Mouse (Mus musculus) G1E (cell line): Measurements from ENCODE around the gene Ankrd39. TPM values are rescaled to one million over a fixed set of nuclear protein-coding genes. Genes with fewer than 3 reads are reported as not detected.

Experiments
- ATAC-seq: 2 replicates; pipeline ENCODE4 v1.8.0; 2016; ENCODE audit warnings: mild to moderate bottlenecking; ENCODE audit not compliant: insufficient number of reproducible peaks, poor library complexity, low FRiP score, severe bottlenecking; ENCODE audit errors: extremely low read depth
- DNase-seq: peaks from one replicate; pipeline ENCODE4 v3.0.0; 2012; ENCODE audit warnings: low spot score
- H3K27me3 ChIP-seq: 2 replicates; pipeline ENCODE4 v1.6.1; 2012; ENCODE audit warnings: mild to moderate bottlenecking, low read length, inconsistent platforms; ENCODE audit not compliant: insufficient read depth
- H3K36me3 ChIP-seq: replicated peaks from 2 replicates; pipeline ENCODE3; 2012; ENCODE audit warnings: mild to moderate bottlenecking, inconsistent platforms
- H3K4me1 ChIP-seq: 2 replicates; pipeline ENCODE4 v1.6.1; 2012; ENCODE audit warnings: low read depth, low read length, inconsistent platforms, mixed read lengths; ENCODE audit not compliant: insufficient read depth
- H3K4me3 ChIP-seq: 2 replicates; pipeline ENCODE4 v1.5.1; 2012; ENCODE audit warnings: low read depth, mild to moderate bottlenecking, inconsistent platforms, low read length, moderate library complexity, mixed read lengths
- H3K9me3 ChIP-seq: replicated peaks from 2 replicates; pipeline ENCODE4 v1.6.1; 2012; ENCODE audit warnings: inconsistent platforms
- CTCF ChIP-seq: IDR thresholded peaks from 2 replicates; pipeline ENCODE4 v1.5.1; 2012; ENCODE audit warnings: low read depth, low read length, inconsistent platforms, mixed read lengths
- GATA1 ChIP-seq: IDR thresholded peaks from 2 replicates; pipeline ENCODE4 v1.6.1; 2012; ENCODE audit warnings: borderline replicate concordance, low read length, inconsistent platforms, mixed read lengths
- GATA2 ChIP-seq: IDR thresholded peaks from 2 replicates; pipeline ENCODE4 v1.6.1; 2012; ENCODE audit warnings: low read depth, low read length, inconsistent platforms, borderline replicate concordance
- POLR2AphosphoS5 ChIP-seq: IDR thresholded peaks from 2 replicates; pipeline ENCODE4 v1.6.1; 2012; ENCODE audit warnings: low read depth, low read length, inconsistent platforms; ENCODE audit not compliant: insufficient replicate concordance
- TAL1 ChIP-seq: conservative IDR thresholded peaks from 2 replicates; pipeline ENCODE4 v1.6.1; 2012; ENCODE audit warnings: low read depth, low read length, inconsistent platforms, mixed read lengths
- polyA plus RNA-seq: library from polyadenylated mRNA; stranded (reverse); fragments of >175 nt; gene quantifications from 2 replicates; pipeline ENCODE4 v1.2.3, GENCODE M21; 2012
- total RNA-seq, 2 experiments: library from RNA; stranded (forward) in 1 of 2; stranded (reverse) in 1 of 2; fragments of 200-1000 nt in 1 of 2; fragments of >200 nt in 1 of 2; fragmentation: Nextera tagmentation in 1 of 2; gene quantifications; 2 replicates each; pipeline ENCODE4 v1.2.3; 2014 to 2017

Ankrd39 gene
- total and polyA plus RNA-seq, 3 experiments: 12.3 to 15.7 (median 15.7) TPM

DNA sequence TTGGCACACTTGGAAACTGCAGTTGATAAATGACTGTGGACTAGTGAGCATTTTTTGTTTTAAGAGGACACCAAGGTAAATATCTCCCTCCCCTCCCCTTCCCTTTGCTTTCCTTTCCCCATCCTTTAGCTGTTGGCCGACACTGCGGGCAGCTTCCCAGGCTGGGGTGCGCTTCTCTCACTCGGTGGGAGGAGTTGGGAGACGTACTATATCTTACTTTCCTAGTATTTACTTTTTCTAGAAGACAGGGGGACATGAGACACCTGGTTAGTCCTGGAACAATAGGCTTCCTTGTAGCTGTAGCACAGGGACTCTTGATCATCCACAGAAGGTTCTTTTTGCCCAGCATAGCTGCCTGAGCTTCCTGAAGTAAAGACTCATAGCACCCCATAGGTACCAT lies 23.2 kb downstream of the Ankrd39 start:
- no peak for ATAC-seq
- Histone ChIP-seq H3K9me3 (no peaks in the 10 kb centered on the region), H3K4me1 (0 out of 2 replicates have a peak, but pooled peaks cover 5% of the 10 kb centered on the region), H3K36me3 (peaks cover 91% of the 10 kb centered on the region), H3K4me3 (no peak overlapping the region), H3K27me3 (no peaks in the 10 kb centered on the region)
- no peak for TF ChIP-seq GATA1
- TF ChIP-seq CTCF: no peak
- no peak for TF ChIP-seq TAL1
- no peak for TF ChIP-seq GATA2
- no peak for TF ChIP-seq POLR2AphosphoS5
- DNase-seq: no peak

DNA sequence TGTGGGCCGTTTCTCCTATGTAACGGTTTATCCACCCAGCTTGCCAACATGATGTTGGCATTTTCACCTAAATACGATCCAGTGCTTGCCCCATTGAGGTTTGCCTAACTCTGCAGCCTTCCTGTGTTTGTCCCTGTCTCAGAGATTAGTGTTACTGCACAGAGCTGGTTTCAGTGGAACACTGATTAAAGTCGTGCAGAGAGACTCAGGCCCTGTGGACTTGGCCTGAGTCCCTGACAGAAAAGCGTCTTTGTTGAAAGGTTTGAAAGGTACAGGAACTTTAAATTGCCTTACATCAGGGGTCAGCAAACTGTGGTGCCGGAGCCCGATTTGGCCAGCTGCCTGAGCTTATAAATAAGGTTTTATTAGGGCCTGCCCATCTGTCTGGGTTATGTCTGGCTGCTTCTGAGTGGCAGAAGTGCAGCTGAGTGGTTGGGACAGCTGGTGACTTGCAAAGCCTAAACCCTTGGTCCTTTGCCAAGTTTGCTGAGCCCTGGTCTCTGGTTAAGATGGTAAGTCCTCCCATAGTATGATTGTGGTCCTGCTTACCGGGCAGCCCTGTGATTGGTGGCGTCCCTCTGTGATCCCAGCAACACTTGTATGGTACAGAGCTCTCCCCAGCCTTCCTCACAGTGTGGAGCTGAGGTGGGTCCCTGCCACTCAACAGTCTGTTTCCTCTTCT lies 23.8 kb downstream of the Ankrd39 start:
- no peak overlapping the region for H3K4me3 ChIP-seq
- no peaks in the 10 kb centered on the region for H3K9me3 ChIP-seq
- DNase-seq (no peak), ATAC-seq (no peak)
- H3K27me3 ChIP-seq: no peaks in the 10 kb centered on the region
- no peak for TF ChIP-seq GATA1
- TF ChIP-seq GATA2: no peak
- no peak for TF ChIP-seq TAL1
- TF ChIP-seq CTCF: no peak
- TF ChIP-seq POLR2AphosphoS5: no peak
- peaks cover 95% of the 10 kb centered on the region for H3K36me3 ChIP-seq
- 0 out of 2 replicates have a peak, but pooled peaks cover 9% of the 10 kb centered on the region for H3K4me1 ChIP-seq

DNA sequence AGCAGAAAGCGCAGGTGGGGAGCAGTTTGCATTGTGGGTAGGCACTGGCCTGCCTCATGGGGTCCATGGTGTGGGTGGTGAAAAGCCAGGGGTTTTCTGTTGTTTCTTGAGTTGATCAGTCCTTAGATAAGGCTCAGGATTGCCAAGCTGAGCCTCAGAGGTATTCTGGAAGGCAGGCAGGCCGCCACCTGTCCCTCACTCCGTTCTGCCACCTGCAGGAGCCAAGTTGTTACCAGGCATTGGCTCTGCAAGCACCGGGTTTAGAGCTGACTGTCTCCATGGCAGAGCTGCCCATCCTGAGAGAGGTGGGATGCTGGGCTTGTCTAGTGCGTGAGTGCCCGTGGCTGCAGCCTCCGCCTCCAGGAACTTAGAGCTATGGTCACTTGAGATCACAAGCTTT lies 25.0 kb downstream of the Ankrd39 start:
- ATAC-seq (no peak), DNase-seq (no peak)
- TF ChIP-seq GATA2: no peak
- no peak for TF ChIP-seq POLR2AphosphoS5
- no peak for TF ChIP-seq CTCF
- no peak for TF ChIP-seq GATA1
- TF ChIP-seq TAL1: no peak
- Histone ChIP-seq H3K27me3 (no peaks in the 10 kb centered on the region), H3K4me1 (peaks cover 16% of the 10 kb centered on the region; the same call in 1 of the 2 replicates), H3K36me3 (peaks cover 100% of the 10 kb centered on the region), H3K4me3 (no peak overlapping the region), H3K9me3 (no peaks in the 10 kb centered on the region)

DNA sequence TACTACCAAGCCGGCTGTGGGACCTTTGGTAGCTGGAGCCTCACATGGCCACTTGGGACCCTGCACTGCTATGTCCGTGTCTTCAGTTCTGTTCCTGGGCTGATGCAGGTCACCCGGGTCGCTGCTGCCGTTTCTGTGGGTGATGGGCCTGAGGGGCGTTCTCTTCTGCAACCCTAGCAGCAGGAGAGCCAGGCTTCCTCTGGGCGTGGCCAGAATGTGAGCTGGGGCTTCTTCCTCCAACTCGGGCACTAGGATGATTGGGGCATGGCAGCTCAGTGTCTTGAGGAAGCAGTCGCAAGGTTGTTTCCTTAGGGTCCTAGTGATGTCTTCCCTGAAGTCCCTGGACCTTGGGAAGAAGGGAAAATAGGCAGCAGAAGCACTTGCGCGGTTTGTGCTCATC lies 27.6 kb downstream of the Ankrd39 start:
- ATAC-seq (no peak), DNase-seq (no peak)
- H3K36me3 ChIP-seq: peaks cover 98% of the 10 kb centered on the region
- no peaks in the 10 kb centered on the region for H3K27me3 ChIP-seq
- TF ChIP-seq TAL1 (no peak), GATA1 (no peak), CTCF (no peak), POLR2AphosphoS5 (no peak), GATA2 (no peak)
- peaks cover 37% of the 10 kb centered on the region for H3K4me1 ChIP-seq
- H3K4me3 ChIP-seq: no peak overlapping the region
- no peaks in the 10 kb centered on the region for H3K9me3 ChIP-seq

DNA sequence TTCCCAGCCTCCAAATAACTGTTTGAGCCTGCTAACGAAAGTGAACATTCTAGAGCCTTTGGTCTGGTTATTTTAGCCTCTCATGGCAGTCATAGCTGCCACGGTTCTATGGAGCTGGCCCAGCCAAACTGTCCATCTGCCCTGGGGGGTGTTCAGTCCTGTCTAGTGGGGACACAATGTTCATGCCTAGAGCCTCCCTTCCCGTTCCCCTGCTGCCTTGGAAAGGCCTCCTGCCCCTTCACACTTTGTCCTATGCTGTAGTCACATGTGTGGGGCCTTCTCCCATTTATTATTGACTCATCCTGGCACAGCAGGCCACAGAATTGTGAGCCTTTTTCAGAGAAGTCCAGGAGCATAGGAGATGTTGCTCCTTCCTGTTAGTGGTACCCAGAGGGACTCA lies 29.0 kb downstream of the Ankrd39 start:
- ATAC-seq: no peak
- no peaks in the 10 kb centered on the region for H3K9me3 ChIP-seq
- peaks cover 93% of the 10 kb centered on the region for H3K36me3 ChIP-seq
- peaks cover 49% of the 10 kb centered on the region for H3K4me1 ChIP-seq
- no peak for DNase-seq
- no peaks in the 10 kb centered on the region for H3K27me3 ChIP-seq
- no peak overlapping the region for H3K4me3 ChIP-seq
- no peak for TF ChIP-seq TAL1
- TF ChIP-seq POLR2AphosphoS5: no peak
- no peak for TF ChIP-seq GATA2
- no peak for TF ChIP-seq CTCF
- TF ChIP-seq GATA1: no peak

DNA sequence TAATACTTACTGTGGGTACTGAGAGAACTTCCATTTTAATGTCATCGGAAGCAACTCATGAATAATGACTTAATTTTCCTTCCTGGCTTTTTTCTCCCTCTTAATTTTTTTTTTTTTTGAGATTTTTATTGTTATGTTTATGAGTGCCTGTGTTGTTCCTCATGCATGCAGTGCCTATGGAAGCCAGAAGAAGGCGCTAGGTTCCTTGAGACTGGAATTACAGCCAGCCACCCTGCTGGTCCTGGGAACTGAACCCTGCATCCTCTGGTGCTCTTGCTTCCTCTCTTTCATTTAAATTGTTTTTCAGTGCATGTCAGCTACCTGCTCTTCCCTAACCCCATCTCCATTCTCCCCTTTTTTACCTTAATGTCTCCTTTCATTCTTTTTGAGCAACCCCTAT lies 33.5 kb downstream of the Ankrd39 start:
- H3K9me3 ChIP-seq: no peaks in the 10 kb centered on the region
- peaks cover 58% of the 10 kb centered on the region for H3K4me1 ChIP-seq
- TF ChIP-seq GATA2: no peak
- peak; percentile 47 for TF ChIP-seq CTCF
- no peak overlapping the region; the same call in 1 of the 2 replicates for H3K4me3 ChIP-seq
- ATAC-seq: no peak
- no peak for DNase-seq
- peaks cover 52% of the 10 kb centered on the region for H3K36me3 ChIP-seq
- no peaks in the 10 kb centered on the region for H3K27me3 ChIP-seq

DNA sequence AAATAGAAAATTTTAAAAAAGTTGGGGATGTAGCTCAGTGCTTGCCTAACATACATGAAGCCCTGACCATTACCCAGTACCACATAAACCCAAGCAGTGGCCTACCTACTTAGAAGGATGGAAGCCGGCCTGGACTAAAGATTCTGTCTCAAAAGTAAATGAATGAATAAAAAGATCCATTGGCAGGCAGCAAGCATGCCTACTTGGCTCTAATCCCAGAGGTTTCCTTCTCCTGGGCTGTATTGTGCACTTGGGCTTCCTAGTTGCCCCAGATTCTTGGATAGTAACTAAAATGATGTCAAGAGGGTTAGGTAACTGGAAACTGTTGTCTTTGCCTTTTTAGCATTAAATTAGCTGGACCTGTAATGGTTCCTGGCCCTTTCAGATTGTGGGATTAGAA lies 33.9 kb downstream of the Ankrd39 start:
- Histone ChIP-seq H3K4me3 (peak overlapping the region; percentile 84), H3K27me3 (no peaks in the 10 kb centered on the region), H3K36me3 (peaks cover 48% of the 10 kb centered on the region), H3K9me3 (no peaks in the 10 kb centered on the region), H3K4me1 (peaks cover 55% of the 10 kb centered on the region)
- ATAC-seq (no peak), DNase-seq (no peak)
- TF ChIP-seq GATA2: no peak
- no peak for TF ChIP-seq CTCF
- TF ChIP-seq TAL1: no peak
- TF ChIP-seq POLR2AphosphoS5: no peak
- no peak for TF ChIP-seq GATA1
